Mouse (Mus musculus) cerebellum, postnatal 25 days (tissue): ENCODE measurements around the gene Nsun4.

Experiments
- DNase-seq, 2 experiments: peaks; one replicate each; pipeline ENCODE4 v3.0.0; 2021; ENCODE audit warnings: mixed read lengths in 2 of 2

The Nsun4 gene

DNA sequence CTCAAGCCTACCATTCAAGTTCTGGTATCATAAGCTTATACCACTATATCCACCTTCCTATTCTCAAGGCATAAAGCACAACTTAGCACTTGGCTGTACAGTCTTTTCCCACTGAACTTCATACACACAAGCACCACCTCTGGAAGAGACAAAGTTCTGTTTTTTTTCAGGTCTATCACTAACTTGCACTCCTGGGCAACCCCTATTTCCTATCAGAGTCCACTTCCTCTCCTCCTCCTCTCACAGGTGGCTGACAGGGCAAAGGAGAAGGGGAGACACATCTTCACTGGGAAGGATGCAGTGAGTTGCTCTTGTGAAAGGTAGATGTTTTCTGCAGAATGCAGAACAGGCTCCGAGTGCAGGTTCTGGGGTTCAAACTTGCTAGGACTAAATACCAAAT lies 6.0 kb downstream of the Nsun4 start:
- DNase-seq = no peak

DNA sequence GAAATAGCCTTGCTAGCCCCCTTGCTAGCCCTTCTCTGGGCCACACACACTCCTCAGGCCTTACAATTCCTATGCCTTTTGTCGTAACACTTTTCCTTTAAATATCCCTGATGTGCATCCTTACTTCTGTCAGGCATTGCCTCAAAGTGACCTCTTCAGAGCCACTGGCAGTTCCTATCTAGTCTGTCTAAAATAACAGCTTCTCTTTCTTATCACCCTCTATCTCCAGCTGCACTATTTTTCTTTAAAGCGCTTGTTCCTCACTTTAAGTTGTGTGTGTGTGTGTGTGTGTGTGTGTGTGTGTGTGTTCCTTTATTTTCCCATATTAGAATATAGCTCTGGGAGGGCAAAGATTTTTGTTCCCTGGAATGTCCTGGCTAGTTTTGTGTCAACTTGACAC lies 7.1 kb downstream of the Nsun4 start:
- no peak for DNase-seq

DNA sequence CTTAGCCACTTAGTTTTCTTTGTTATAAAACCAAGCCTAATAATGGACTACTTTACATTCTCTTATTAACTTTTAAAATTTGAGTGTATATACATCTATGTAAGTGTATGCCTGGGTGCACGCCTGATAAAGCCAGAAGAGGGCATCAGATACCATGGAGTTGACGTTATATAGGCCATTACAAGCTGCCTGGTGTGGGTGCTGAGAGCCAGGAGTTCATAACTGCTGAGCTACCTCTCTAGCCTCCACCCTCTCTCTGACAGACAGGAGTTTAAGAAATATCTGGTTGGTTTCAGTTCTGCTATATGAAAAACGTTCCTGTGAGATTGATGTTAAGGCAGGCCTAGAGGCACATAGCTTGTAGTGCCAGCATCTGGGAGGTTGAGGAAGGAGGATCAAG lies 11.5 kb downstream of the Nsun4 start:
- no peak for DNase-seq

DNA sequence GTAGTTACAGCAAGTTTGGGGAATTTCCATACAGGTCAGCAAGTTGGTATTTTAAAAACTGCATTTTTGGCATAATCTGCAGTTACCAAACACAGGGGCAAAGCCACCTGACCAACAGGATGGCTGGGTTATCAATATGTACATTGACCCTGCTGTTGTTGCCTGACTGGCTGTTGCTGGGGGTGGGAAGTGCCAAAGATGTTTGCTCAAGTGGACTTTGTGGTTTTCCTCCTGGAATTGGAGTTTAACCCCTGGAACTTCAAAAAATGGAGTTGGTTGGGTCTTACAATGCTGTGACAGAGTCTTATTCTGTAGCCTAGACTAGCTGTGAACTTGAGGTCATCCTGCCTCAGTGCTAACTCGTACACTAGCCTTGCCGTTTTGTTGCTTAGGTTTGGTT lies 13.2 kb downstream of the Nsun4 start:
- DNase-seq = no peak

DNA sequence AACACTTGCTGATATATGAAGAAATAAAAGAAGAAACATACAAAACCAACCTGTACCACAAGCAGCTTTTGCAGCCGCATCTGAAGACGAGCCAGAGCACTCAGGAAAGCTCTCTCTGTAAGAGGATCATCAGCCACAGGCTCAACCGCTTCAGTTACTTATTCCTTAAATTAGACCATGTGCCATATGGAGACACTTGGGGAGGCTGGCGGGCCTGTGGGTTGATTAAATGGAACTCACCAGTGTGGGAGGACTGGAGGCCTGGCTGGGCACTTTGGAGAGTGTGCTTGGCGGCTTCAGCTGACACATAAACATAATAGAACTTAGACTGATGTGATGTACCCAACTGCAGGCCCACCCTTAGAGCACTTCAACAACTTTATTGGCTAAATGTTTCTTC lies 20.3 kb downstream of the Nsun4 start:
- peak in 1 of 2 experiments; percentile 28 for DNase-seq

DNA sequence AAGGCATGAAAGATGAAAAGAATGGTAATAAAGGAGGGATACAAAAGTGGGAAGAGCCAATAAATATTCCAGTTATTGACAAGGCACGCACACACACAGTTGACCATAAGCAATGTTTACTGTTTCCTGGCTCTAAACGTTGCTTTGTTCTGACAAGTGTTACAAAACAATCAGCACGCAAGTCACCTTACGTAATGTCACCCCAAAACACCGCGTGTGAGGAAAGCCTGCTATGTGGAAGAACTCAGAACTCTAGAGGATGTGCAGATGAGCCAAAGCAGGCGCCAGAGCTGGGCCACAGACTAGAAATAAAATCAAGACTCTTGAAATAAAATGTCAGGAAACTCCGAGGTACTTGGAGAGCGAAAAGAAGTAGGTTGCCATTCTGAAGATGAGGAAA lies 20.8 kb downstream of the Nsun4 start:
- DNase-seq = no peak

DNA sequence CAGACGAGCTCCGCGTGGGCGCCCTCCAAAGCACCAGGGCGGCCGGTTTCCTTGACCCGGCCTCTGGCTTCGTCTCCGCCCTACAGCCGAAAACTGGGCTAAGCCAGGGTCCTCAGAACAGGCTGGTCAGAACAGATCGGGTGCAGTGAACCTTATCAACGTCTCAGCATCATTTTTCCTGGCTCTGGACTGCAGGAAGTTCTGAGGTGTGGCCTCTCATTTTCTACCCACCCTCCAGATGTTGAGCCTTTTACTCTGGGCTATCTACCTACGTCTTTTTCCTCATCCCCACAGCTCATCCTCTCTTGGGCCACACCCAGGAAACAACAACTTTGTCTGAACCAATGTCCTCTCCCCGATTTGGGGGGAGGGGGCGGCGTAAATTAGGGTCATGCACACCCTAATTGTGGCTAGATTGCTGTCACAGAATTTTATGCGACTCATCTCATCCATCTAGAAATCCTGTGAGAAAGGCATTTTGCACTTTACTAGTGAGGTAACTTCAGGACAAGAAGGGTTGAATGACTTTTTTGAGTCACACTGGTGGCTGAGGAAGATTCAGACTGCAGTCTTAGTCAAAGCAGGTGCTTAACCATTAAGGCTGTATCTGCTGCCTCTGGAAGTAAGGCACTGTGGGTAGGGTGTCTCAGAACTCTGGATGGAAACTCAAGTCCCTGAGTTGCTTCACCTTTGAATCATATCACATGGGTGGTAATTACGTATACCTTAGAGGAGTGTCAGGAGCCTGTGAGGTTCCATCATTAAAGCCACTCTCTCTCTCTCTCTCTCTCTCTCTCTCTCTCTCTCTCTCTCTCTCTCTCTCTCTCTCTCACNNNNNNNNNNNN lies 35.6 kb downstream of the Nsun4 start, which contains the start of gene Faah:
Gene Faah (minus strand): TSS at position 25 of the 845 bp plus-strand sequence.
- no peak for DNase-seq

DNA sequence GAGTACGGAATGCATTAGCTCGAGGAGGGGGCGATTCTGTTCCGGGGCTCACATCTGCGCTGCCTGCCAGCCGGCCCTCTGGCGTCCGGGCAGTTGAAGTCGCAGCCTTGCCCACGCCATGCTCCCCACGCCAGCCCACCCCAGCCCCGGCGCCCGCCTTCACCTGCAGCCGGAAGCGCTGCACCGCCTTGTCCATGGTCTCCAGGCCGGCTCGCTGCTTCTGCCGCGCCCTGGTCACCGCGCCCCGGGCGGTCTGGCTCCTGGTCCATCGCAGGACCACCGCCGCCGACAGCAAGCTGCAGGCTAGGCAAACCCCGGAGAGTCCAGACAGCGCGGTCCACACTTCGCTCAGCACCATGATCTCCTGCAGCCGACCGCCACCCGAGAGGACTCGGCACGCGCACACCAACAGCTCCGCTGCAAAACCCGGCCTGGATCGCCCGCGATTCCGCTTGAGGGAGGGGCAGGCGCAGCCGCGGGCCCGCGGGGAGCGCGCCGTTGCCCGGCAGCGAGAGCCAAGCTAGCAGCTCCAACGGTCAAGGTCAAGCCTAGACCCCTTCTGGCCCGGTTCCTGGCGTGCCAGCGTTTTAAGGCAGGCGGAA lies 36.3 kb downstream of the Nsun4 start:
- peak; percentile 86 to 89 for DNase-seq

DNA sequence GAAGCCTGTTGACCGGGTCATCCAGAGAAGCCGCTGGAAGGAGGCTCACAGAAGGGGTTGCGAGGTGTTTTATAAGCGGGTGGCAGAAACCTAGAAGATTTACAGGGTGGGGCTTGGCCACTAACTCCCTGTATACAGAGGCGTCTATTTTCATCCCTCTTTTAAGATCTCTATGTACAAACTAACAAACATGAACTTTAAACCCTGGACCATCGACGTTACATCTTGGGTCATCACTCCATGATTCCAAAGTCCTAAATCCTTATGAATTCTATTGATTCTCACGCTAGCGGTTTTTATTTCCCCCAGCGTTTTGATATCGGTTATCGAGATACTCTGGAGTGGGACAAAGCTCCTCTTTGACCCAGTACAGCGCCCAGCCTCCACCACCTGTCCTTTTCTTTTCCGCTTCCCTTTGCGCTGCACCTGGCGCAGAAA lies 36.8 kb downstream of the Nsun4 start:
- DNase-seq = no peak

DNA sequence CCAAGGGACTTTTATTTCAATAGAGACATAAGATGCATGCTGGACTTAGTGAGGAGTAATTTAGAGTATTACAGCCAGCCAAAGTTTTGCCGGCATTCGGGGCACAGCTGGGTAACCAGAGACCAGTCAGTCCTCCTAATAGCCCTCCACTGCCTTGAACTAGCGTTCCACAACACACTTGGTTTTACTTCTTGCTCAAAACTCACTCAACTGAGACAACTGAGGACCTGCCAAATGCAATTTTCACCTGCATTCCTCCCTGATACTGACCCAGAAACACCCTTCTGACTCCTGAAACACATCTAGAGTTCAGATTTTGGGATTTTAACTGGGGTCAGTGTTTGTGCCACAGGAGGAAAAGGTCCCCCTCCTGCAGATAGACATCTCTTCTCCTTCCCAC lies 37.3 kb downstream of the Nsun4 start:
- DNase-seq = no peak

DNA sequence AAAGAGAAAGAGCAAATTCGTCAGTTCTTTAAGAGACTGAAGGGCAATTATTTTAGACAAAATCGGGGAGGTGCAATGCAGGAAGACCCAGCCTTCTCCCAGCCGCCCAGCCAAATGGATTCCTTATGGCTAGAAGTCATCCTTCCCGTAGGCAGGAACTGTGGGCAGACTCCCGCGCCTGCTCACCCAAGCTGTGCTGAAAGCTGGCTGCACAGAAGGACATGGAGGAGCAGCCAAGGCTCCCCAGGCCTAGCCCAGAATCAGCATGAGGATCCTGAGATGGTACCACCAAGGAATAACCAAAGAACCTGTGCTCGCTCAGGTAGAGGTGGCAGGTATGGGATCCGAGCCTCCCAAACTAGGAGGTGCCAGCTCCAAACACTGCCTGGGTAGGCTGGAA lies 37.7 kb downstream of the Nsun4 start:
- DNase-seq = peak; percentile 65 to 72

DNA sequence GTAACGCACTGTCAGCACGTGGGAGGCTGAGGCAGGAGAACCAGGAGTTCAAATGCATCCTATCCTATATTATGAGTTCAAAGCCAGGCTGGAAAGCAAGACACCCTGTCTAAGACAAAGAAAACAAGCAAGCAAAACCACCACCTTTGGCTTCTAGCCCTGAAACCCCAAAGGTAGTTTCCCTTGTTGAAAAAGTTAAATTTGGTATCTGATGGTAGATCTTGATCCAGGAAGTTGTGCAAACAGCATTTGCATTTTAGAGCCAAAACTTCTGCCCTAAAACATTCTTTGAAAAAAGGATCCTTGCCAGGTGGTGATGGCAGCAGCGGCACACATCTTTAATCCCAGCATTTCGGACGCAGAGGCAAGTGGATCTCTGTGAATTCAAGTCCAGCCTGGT lies 38.2 kb downstream of the Nsun4 start:
- no peak for DNase-seq

DNA sequence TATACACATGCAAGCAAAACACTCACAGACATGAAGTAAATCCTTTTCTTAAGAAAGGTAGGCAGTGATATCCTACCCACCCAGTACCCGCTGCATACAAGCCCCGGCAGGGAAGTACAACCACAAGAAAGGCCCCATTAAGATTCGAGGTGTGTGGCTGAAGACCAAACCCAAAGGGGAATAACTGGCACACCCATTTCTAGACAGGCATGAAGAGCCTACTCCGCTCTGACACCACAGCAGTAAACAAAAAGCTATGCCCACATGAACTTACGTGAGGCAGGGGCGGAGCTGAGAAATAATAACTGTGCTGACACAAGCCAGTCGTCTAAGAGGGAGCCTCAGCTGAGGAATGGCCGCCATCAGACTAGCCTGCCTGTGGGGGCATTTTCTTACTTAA lies 43.5 kb downstream of the Nsun4 start:
- DNase-seq = no peak

DNA sequence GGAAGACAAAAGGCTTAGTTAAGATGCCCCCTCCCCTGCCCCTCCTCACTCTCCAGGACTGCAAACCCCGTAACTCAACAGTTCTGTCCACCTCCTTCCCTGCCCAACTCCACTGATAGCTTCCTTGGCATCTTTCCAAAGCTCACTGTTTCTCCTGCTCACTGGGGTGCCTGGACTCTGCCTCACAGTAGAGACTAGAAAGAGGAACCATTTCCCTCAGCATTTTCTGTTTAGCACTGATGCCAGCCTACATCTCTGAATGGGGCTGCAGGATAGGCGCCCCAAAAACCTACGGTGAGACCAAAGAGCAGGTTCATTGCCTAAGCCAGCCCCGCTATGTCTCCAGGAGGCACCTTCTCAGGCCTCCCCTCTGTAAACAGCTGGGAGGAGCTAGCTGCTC lies 52.5 kb downstream of the Nsun4 start:
- no peak for DNase-seq

DNA sequence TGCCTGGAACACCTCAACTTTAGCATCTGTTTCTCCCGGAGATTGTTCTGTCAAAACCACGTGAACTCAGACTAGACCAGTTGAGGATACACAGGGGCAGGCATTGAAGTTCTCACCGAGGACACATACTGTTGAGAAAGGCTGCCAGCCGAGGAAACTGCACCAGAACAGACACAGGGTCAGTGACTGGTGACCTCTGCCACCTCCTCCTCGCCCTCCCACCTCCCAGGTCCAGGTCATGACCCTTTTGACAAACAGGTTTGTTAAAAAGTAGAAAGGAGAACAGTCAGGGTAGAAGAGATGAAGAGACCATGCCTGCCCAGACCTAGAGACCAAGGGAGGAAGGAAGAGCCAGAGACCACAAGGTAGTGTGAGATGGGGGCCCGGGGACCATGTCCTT lies 53.0 kb downstream of the Nsun4 start:
- no peak for DNase-seq

DNA sequence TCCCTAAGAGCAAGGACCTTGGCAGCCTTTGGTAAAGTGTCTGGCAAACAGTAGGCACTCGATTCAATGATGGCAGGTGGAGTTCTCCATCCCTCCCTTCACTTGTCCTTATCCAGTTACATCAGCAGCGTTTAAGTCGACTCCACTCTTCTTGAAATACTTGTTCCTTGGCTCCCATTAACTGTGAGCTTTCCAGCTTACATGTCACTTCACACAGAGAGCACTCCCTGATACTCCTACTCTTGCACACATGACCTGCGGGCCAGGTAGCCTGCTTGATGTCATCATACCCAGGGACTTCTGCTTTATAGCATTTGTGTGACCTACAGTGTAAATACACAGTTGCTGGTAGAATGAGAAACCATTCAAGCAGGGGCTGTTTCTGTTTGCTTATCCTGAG lies 56.9 kb downstream of the Nsun4 start:
- no peak for DNase-seq

DNA sequence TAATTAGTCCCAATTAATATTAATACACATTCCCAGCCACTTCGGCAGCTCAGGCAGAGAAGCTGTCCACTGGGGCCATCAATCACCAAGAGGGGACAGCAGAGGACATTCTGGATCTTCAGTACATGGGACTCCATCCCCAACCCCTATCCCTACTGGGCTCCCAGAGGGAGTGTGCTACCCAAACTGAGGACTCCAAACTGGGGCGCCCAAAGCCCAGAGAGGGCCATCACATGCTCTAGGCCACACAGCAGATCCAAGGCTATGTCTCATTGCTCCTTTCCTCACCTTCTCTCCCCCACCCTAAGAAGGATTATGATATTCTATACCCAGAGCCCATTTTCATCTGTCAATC lies 58.3 kb downstream of the Nsun4 start:
- no peak for DNase-seq

DNA sequence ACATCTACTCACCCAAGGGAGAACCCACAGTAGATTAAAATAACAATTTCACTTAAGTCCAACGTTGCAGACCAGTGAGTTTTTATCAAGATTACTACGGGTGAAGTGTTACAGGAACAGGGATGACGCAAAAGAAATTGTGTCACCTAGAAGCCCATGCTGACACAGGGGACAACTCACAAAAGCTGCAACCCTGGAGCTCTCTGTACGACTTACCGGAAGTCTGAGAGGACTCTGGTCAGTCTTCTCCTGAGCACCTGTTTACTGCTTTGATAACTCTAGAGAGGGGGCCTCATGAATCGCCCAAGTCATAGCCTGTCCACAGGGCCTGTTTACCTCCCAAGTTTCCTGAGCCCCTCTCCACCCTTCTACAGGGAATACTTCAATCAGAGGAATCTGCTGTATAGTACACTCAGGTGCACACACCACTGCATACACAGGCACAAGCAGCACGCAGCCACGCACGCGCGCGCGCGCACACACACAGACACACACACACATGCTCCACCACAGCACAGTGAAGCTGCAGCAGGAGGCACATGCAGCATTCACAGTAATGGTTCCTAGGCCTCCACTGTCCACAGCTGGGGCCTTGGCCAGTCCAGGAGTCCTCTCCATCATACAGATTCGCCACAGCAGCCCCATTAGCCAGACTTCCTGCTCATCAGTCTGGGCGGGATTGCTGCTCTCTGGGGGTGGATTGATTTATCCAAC lies 58.9 kb downstream of the Nsun4 start:
- DNase-seq = no peak

DNA sequence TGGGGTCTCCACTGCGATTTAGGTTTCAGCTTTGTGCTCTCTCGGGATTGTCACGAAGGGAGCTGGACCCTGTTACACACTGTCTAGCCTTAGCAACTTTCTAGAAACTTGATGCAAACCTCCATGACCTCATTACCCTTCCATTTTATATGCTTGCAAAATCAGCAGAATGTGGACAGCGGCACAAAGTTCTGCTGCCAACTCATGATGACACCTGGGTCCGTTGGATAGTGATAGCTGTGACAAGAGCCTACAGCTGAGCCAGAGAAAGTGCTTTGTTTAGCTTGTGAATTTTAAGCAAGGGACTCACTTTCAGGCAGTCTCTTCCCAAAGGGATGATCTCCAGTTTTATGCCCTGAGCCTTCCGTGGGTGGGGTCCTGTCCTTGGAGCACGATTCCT lies 64.3 kb downstream of the Nsun4 start:
- DNase-seq = no peak

DNA sequence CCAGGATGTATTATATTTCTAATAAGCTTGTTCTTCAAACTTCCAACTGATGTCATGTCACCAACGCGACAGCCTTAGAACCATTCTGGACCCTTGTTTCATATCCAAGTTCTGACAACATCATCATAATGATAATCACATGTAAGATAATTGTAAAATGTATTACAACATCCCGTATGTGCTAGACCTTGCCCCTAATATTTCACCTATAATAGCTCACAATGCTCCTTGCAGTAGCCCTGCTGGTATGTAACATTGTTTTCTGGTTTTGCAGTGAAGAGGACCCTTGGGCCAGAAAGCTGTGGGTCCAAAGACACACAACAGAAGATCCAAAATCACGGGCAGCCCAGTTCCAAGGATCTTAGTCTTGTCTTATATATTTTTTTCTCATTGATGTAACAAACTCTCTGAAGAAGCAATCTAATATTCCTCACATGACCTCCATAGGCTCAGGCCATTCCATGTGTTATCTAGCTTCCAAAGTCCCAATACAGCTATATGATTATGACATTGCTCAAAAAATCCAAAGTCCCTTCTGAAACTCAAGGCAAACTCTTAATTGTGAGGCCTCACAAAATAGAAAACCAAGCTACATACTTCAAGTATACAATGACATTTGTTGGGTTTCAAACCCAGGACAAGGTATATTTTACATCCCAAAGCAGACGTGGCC lies 65.7 kb downstream of the Nsun4 start:
- DNase-seq = no peak

DNA sequence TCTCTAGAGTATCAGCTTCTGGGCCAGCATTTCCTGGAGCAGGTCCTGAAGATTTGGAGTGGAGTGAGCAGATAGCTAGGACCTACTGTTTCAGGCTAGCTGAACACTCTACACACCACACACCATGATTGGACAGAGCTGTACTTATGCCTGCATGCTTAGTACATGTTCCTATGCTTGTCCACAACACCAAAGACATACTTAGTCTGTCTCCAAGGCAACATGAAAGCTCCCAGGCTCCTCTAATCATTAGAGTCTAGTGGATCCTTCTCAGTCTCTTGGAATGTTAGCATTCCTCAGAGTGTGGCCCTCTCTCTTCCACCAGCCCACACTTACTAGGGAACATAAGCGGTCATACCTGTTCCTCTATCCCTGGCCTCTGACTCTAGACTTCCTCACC lies 66.2 kb downstream of the Nsun4 start:
- DNase-seq = no peak

DNA sequence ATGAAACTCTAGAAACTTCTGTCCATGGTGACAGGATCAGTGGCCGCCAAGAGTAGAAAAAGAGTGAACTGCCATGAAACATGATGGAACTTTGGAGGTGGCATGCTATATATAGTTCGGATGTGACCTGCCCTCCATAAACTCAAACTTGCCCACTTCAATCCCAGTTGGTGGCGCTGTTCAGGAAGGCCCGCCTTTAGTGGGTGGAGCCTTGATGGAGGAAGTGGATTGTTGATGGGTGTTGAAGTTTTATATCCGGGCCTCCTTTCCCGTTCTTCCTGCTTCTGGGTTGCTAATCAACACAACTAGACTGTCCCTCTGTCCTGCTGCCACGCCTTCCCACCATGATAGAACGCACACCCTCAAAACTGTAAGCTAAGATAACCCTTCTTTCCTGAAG lies 68.7 kb downstream of the Nsun4 start:
- no peak for DNase-seq

DNA sequence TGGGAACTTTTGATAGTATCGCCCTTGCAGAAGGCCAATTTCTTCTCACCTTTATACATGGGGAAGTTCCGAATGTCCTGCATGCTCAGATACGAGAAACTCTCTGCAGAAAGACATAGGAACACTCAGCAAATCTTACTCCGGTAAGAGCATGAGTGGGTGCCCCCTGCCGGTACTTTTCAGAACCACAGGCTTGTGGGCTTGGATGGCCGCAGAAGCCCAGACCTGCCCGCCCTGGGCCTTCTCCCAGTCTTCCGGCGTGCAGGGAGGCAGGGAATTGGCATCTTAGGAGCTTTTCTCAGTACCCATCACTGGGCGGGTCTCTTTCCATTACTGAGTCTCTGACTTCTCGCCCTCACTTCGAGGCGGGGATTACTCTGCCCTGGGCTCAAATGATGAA lies 69.6 kb downstream of the Nsun4 start:
- peak; percentile 91 to 95 for DNase-seq
